Mouse (Mus musculus) G1E (cell line): Measurements from ENCODE around the gene Rexo4. TPM values are rescaled to one million over a fixed set of nuclear protein-coding genes. Genes with fewer than 3 reads are reported as not detected.

Experiments
- ATAC-seq: 2 replicates; pipeline ENCODE4 v1.8.0; 2016; ENCODE audit warnings: mild to moderate bottlenecking; ENCODE audit not compliant: insufficient number of reproducible peaks, poor library complexity, low FRiP score, severe bottlenecking; ENCODE audit errors: extremely low read depth
- DNase-seq: peaks from one replicate; pipeline ENCODE4 v3.0.0; 2012; ENCODE audit warnings: low spot score
- H3K27me3 ChIP-seq: 2 replicates; pipeline ENCODE4 v1.6.1; 2012; ENCODE audit warnings: mild to moderate bottlenecking, low read length, inconsistent platforms; ENCODE audit not compliant: insufficient read depth
- H3K36me3 ChIP-seq: replicated peaks from 2 replicates; pipeline ENCODE3; 2012; ENCODE audit warnings: mild to moderate bottlenecking, inconsistent platforms
- H3K4me1 ChIP-seq: 2 replicates; pipeline ENCODE4 v1.6.1; 2012; ENCODE audit warnings: low read depth, low read length, inconsistent platforms, mixed read lengths; ENCODE audit not compliant: insufficient read depth
- H3K4me3 ChIP-seq: 2 replicates; pipeline ENCODE4 v1.5.1; 2012; ENCODE audit warnings: low read depth, mild to moderate bottlenecking, inconsistent platforms, low read length, moderate library complexity, mixed read lengths
- H3K9me3 ChIP-seq: replicated peaks from 2 replicates; pipeline ENCODE4 v1.6.1; 2012; ENCODE audit warnings: inconsistent platforms
- CTCF ChIP-seq: IDR thresholded peaks from 2 replicates; pipeline ENCODE4 v1.5.1; 2012; ENCODE audit warnings: low read depth, low read length, inconsistent platforms, mixed read lengths
- GATA1 ChIP-seq: IDR thresholded peaks from 2 replicates; pipeline ENCODE4 v1.6.1; 2012; ENCODE audit warnings: borderline replicate concordance, low read length, inconsistent platforms, mixed read lengths
- GATA2 ChIP-seq: IDR thresholded peaks from 2 replicates; pipeline ENCODE4 v1.6.1; 2012; ENCODE audit warnings: low read depth, low read length, inconsistent platforms, borderline replicate concordance
- POLR2AphosphoS5 ChIP-seq: IDR thresholded peaks from 2 replicates; pipeline ENCODE4 v1.6.1; 2012; ENCODE audit warnings: low read depth, low read length, inconsistent platforms; ENCODE audit not compliant: insufficient replicate concordance
- TAL1 ChIP-seq: conservative IDR thresholded peaks from 2 replicates; pipeline ENCODE4 v1.6.1; 2012; ENCODE audit warnings: low read depth, low read length, inconsistent platforms, mixed read lengths
- polyA plus RNA-seq: library from polyadenylated mRNA; stranded (reverse); fragments of >175 nt; gene quantifications from 2 replicates; pipeline ENCODE4 v1.2.3, GENCODE M21; 2012
- total RNA-seq, 2 experiments: library from RNA; stranded (forward) in 1 of 2; stranded (reverse) in 1 of 2; fragments of 200-1000 nt in 1 of 2; fragments of >200 nt in 1 of 2; fragmentation: Nextera tagmentation in 1 of 2; gene quantifications; 2 replicates each; pipeline ENCODE4 v1.2.3; 2014 to 2017

The Rexo4 gene
- total and polyA plus RNA-seq, 3 experiments: 61.0 to 125 (median 115) TPM

DNA sequence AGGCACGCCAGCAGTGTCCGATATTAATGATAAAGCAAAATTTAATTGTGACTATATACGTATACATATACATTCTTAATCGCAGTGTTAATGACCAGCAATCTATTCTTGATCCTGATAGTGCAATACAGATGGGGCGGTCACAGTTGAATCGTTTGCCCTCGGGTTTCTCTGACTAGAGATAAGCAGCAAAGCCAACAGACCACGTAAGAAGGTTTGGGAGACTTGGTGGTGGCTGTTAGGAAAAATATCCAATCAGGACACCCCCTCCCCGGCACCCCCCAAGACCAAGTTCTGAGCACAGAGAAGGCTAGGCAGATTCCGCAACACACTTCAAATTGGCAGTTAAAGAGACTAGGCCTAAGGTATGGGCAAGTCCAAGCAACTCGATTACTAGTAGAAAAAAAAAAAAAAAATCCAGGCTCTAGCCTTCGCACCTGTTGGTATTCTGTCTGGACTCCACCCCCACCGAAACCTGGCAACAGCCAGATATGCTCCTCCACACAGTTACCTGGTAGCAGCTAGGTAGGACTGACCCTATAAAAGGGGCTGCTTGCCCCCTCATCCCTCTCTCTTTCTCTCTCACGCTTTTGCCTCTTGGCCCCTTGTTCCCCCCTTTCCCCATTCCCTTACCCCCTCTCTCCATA lies 661 bp upstream of the Rexo4 start:
- DNase-seq (no peak), ATAC-seq (no peak)
- TF ChIP-seq TAL1 (no peak), CTCF (no peak), GATA2 (no peak), POLR2AphosphoS5 (no peak), GATA1 (no peak)
- peaks cover 38% of the 10 kb centered on the region for H3K4me1 ChIP-seq
- peaks cover 2% of the 10 kb centered on the region for H3K27me3 ChIP-seq
- peak overlapping the region; percentile 78 for H3K4me3 ChIP-seq
- peaks cover 32% of the 10 kb centered on the region for H3K36me3 ChIP-seq
- H3K9me3 ChIP-seq: peaks cover 5% of the 10 kb centered on the region; the same call in 1 of the 2 replicates

DNA sequence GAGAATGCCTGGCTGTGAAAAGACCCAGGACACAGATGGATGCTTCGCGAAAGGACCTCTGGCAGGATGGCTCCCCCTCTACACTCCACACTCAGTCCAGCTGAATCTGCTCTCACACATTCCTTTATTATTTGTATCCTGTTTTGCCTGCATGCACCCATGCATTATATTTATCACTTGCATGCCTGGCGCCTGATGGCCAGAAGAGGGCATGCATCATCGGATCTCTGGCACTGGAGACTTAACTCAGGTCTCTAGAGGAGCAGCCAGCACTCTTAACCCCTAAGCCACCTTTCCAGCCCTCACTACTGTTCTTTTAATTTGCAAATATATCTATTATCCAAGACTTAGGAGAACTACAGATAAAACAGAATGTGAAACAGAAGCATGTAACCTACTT lies 3.4 kb downstream of the Rexo4 start:
- peaks cover 70% of the 10 kb centered on the region for H3K36me3 ChIP-seq
- H3K4me1 ChIP-seq: peaks cover 41% of the 10 kb centered on the region
- no peak for DNase-seq
- H3K9me3 ChIP-seq: no peaks in the 10 kb centered on the region
- no peak for ATAC-seq
- no peaks in the 10 kb centered on the region for H3K27me3 ChIP-seq
- no peak overlapping the region for H3K4me3 ChIP-seq
- TF ChIP-seq CTCF (peak; percentile 16; the same call in 1 of the 2 replicates), TAL1 (no peak), GATA1 (no peak), POLR2AphosphoS5 (no peak), GATA2 (no peak)

DNA sequence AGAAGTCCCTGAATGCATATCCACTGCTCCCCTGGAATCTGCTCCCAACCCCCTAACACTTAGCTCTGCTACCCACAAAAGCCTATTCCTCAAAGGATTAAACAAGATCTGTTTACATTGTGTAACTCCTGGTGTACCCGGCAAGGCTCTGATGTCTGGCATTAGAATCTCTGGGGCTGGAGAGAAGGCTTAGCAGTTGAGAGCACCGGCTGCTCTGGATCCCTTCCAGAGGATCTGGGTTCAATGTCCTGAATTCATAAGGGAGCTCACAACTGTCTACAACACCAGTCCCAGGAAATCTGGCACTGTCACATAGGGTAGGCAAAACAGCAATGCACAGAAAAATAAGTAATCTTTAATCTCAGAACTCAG lies 6.7 kb downstream of the Rexo4 start:
- no peak overlapping the region for H3K4me3 ChIP-seq
- DNase-seq (no peak), ATAC-seq (no peak)
- H3K27me3 ChIP-seq: no peaks in the 10 kb centered on the region
- no peaks in the 10 kb centered on the region for H3K9me3 ChIP-seq
- TF ChIP-seq GATA1 (no peak), CTCF (no peak), GATA2 (no peak), POLR2AphosphoS5 (no peak), TAL1 (no peak)
- peaks cover 94% of the 10 kb centered on the region for H3K36me3 ChIP-seq
- H3K4me1 ChIP-seq: peaks cover 29% of the 10 kb centered on the region

DNA sequence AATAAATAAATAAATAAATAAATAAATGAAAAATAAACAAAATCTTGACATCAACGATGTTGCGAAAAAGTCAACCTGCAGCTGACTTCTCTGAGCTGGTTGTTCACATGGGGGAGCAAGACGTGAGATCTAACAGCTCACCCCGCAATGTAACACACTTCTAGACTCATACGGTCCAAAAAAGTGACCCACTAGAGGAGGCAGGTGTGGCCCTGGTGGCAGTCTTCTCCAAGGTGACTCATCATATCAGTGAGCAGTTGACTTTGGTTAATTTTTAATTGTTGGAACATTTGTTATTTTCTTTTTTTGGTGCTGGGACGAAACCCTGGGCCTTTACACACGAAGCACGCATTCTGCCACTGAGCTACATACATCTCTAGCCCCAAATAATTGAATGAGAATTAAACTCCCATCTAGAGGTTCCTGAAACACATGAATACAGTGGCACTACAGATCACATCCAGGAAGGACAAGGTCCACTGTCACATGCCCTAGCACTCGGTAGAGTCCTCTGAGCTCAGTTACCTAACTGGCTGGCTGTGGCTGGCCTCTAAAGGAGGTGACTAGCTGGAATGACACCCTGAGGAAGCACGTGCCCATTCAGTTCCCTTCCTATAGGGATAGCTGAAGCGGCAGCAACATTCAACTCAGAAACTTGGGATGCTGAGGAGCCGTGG lies 7.2 kb downstream of the Rexo4 start:
- Histone ChIP-seq H3K9me3 (no peaks in the 10 kb centered on the region), H3K4me3 (no peak overlapping the region), H3K27me3 (no peaks in the 10 kb centered on the region), H3K4me1 (peaks cover 27% of the 10 kb centered on the region), H3K36me3 (peaks cover 95% of the 10 kb centered on the region)
- ATAC-seq (no peak), DNase-seq (no peak)
- TF ChIP-seq GATA2 (no peak), GATA1 (no peak), CTCF (no peak), TAL1 (no peak), POLR2AphosphoS5 (no peak)

DNA sequence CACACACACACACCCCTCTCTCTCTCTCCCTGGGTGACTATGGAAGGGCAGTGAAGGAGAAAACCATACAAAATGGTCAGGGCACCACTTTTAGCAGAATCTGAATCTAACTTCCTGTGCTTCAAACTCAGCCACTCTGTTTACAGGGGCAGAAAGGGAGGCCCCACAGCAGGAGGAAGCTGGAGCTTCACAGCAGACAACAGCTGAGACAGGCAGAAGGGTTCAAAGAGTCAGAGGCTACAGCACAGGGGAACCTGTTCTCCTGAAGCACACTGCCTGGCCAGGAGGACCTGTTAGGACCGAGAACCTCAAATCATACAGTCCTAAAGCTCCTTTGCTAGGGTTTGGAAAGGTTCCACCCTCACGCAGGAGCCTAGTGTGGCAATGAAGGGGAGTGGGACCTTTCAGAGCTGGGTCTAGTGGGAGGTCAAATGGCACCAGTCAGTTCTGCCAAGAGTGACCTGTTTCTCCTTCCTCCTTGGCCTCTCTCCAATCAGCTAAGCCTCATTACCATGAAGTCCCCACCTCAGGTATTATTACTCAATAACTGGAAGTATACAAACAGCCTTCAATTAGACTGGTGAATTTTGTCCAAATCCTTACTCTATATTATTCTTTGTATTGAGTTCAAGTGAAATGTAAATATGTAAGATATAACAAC lies 9.3 kb downstream of the Rexo4 start:
- Histone ChIP-seq H3K4me3 (no peak overlapping the region), H3K4me1 (peaks cover 11% of the 10 kb centered on the region; the same call in 1 of the 2 replicates), H3K27me3 (no peaks in the 10 kb centered on the region), H3K9me3 (no peaks in the 10 kb centered on the region), H3K36me3 (peaks cover 95% of the 10 kb centered on the region)
- ATAC-seq (no peak), DNase-seq (no peak)
- TF ChIP-seq GATA1 (no peak), POLR2AphosphoS5 (no peak), GATA2 (no peak), CTCF (no peak), TAL1 (no peak)

DNA sequence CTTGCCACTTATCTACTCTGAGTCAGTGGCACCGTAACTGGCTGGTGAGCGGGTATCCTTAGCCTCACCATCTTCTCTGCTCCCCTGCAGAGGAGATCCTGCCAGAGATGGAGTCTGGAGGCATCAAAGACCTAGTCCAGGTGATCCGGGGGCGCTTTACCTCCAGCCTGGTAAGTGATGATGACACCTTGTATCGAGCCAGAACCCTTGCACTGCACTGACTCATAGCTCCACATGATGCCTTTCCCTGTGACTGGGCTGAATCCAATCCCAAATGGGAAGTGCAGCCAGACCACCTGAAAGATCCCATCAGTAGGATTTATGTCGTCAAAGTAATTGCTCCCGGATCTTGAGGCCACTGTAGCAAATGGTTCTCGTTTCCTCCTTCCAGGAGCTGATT lies 11.3 kb downstream of the Rexo4 start:
- DNase-seq (no peak), ATAC-seq (no peak)
- H3K27me3 ChIP-seq: no peaks in the 10 kb centered on the region
- H3K4me1 ChIP-seq: peaks cover 7% of the 10 kb centered on the region; the same call in 1 of the 2 replicates
- H3K4me3 ChIP-seq: no peak overlapping the region
- TF ChIP-seq POLR2AphosphoS5 (no peak), TAL1 (no peak), GATA1 (no peak), GATA2 (no peak), CTCF (no peak)
- peaks cover 93% of the 10 kb centered on the region for H3K36me3 ChIP-seq
- no peaks in the 10 kb centered on the region for H3K9me3 ChIP-seq
